Mouse (Mus musculus) cerebellum, postnatal 25 days (tissue): ENCODE data around the gene Ano6.

Experiments
- DNase-seq, 2 experiments: peaks; one replicate each; pipeline ENCODE4 v3.0.0; 2021; ENCODE audit warnings: mixed read lengths in 2 of 2

The Ano6 gene

DNA sequence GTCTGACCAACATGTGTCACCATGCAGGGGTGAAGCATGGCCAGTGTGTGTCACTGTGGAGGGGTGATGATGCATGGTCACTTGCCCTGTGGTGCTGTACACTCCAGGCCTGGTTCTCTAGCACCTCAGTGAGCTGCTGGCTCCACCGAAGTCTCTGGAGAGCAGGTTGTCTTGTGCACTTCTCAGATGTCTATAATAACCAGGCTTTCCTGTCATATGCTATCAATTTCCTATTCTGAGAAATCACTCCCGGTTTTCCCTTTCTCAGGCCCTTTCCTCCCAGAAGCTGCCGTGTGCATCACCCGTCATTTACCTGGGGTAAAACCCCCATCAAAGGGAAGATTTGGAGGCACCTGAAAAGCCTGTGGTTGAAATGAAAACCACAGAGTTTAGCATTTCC, 101.5 kb downstream of the Ano6 start:
- no peak for DNase-seq

DNA sequence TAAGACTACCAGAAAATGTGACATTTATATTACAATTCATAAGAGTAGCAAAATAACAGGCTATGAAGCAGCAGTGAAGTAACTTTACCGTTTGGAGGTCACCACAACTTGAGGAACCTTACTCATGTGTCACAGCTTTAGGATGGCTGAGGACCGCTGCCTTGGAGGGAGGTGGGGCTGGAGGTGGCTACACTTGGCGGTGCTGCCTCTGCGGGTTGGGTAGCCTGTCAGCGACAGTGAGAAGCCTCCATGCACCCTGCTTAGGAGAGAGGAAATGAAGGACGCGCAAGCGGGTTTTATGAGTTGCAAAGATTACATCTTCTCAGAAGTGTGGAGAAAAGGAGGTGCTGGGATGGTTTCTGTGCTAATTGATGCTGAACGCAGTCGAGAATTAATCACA, 102.3 kb downstream of the Ano6 start:
- no peak for DNase-seq

DNA sequence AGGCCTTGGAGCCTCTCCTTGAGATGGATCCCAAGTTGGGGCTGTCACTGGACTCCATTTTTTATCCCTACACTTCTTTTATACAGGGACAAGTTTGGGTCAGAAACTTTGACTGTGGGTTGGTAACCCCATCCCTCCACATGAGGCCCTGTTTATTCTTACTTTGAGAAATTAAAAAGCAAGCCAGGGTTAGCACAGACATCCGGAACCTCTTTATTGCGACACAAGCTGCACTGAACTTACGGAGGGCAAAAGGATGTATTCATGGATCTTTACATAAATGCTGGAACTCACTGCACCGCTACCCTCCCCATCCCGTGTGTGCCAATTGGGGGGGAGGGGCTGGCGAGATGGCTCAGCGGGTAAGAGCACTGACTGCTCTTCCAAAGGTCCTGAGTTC, 105.1 kb downstream of the Ano6 start:
- no peak for DNase-seq

DNA sequence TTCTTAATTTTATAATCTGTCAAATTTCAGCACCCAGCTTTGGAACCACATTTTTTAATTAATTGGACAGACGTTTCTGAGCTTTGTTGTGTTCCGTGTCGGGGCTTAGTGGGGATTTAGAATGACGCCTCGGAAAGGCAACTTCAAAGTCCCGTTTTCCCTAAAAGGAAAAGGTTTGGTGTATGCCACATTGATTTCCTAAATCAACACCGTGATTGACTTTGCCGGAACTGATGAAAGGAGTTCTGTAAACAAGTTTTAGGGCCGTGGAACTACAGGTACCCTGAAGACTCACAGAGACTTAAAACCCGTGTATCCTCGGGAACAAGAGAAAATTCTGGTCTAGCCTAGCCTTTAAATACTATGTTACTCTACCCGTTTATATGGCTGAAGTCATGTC, 107.0 kb downstream of the Ano6 start:
- DNase-seq, result no peak

DNA sequence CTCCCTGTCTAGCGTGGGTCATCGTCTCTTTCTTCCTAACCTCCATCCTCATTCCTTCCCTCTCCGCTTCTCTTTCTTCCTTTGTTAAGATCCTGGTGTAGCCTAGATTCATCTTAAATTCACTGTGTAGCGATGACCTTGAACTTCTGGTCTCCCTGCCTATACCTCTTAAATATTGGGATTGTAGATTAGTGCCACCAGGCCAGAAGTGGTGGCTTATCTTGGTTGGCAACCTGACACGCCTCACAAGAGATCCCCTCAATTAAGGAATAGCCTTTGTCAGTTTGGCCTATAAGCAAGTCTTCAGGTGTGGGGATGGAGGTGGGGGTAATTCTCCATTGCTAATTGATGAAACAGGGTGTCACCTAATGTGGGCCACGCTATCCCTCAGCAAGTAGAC, 107.8 kb downstream of the Ano6 start:
- DNase-seq, result no peak

DNA sequence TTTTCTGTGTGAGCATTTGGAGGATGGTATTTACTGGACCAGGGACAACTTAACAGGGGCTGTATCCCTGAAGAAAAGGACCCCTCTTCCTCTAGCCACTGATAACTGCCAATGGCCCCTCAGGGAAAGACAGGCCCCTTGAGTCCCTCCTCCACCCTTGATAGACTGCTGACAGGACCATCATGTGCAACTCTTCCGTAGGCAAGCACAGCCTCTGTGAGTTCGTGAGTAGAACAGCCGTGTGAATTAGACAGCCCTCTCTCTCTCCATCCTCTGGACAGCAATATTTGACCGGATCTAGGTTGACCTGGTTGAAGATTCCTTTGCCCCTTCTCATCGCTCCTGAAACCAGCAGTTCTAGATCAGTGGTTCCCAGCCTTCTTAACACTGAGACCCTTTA, 111.8 kb downstream of the Ano6 start:
- DNase-seq, result no peak

DNA sequence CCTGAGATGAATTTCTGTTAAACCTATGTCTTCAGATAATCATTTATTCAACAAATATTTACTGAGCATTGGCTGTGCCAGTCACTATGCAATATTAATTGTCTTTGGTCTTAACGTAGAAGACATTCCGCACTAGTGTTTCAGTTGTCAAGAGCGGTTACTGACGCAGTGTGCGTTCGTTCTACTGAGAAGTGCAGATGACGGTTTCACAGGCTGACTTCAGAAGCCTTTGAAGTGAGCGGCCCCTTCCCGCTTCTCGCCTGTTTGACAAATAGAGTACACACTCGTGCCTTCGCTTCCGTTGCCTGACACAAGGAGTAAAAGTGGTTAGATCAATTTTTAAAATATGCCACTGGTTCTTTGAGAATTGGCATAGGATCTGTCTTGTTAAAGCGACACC, 113.6 kb downstream of the Ano6 start:
- no peak for DNase-seq

DNA sequence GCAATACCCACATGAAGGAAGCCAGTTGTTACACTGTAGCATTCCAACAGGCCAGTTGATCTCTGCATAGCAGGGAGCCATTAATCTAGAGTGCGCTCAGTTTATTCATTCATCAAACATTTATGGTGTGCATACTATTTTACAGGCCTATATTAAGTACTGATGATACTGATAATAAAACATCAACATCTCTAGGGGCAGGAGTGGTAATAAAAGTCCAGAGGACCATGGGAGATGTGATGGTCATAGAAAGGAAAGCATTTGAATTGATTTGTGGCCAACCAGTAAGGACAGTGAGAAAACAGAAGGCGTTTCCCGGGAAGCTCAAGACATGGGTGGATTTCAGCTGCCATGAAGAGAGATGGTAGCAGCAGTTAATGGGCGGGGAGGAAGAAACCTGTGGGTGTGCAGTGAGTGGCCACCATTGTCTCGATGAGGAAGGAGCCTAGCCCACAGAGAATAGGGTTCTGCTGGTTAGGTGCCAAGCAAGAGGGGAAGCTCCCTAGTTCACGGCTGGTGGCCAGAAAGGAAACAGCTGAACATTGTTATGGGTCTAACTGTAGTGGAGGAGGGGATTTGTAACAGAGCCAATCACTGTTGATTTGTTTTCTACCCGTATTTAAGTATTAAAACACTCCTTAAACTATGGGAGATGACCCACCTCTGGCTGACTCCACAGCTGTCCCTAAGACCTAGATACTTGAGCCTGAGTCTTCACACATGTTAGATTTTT, 115.5 kb downstream of the Ano6 start:
- DNase-seq, result peak in 1 of 2 experiments; percentile 14

DNA sequence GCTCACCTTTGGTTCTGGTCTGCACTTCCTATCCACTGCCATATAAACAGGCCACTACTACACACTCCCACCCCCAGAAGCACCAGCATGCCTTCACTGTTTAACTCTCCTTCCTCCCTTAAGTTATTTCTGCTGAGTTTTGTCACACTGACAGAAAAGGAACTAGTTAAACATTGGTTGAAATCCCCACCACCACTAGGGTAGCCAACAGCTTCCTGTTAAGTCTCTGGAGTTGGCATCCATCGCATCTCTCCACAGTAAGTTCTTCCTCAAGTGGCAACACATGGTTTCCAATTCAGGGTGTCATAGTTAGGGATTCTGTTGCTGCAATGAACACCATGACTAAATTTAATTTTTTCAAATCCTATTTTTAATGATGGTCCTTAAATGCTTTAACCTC, 116.2 kb downstream of the Ano6 start:
- DNase-seq, result no peak

DNA sequence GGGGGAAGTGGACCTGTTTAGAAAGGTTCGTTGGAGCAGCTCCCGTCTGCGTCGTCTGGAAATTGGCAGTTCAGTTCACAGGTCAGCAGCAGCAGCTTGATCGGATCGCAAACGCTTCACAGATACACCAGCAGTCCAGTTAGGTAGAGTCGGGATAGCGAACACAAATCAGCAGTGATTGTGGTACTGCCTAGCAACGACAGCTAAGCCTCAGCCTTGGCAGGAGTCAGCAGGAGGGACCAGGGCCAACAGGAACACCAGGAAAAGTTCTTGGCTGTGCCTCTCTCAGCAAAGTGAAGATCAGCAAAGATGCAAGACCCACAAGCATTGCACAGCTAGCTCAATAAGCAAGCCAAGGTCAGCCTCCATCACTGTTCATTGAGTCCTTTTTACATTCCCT, 116.7 kb downstream of the Ano6 start:
- peak; percentile 10 to 33 for DNase-seq

DNA sequence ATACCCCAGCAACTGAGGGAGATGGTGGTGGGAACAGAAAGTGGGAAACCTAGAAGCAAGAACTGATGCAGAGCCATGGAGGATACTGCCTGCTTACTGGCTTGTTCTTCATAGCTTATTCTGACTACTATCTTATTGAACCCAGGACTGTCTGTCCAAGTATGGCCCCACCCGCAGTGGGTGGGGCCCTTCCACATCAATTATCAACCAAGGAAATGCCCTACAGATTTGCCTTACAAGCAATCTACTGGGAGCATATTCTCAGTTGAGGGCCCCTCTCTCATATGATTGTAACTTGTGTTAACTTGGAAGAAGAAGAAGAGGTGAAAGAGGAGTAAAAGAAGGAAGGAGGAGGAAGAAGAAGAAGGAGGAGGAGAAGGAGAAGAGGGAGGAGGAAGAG, 117.3 kb downstream of the Ano6 start:
- no peak for DNase-seq

DNA sequence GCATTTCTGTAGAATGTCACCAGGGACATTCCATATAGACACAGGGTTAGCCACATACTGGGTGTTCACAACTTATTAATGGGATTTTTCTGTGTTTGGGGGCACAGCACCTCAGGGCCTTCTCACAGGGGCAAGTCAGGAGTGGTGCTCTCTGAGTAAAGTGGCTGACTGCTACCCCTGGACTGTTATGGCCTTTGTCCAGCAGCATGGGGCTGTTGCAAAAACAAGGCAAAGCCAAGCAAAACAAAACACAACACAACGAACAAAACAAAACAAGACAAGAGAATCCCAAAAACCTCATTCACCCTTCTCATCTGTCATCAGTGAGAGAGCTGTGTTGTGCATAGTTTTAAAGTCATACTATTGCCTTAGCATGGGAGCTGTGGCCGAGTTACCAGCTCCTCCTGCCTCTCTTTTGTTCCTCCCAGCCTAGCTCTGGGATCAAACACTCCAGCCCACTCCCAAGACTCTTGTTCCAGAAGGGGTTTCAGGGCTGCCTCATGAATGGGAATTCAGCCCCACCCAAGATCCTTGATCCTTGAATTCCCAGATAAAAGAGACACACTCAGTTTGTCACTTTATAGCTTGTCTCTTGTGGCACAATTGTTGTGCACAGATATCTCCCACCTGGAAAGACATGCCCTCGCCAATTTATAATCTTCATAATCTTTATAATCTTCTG, 119.6 kb downstream of the Ano6 start:
- DNase-seq, result no peak

DNA sequence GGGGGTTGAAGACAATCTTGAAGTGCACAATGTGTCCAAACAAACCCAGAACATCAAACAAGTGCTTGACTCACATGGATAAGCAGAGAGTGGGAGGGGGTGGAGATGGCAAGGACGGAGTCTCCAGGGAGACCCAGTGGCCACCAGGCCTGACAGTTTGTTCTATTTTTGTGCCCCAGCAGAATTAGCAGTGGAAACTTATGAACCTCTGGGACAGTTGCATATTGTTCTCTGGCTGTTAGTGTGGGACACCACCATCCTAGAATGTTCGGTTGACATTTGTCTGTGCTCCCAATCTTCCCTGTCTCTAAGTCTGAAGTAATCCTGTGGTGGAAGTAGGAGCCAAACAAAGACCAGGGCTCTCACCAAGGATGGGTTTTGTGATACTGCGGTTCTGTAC, 124.3 kb downstream of the Ano6 start:
- no peak for DNase-seq

DNA sequence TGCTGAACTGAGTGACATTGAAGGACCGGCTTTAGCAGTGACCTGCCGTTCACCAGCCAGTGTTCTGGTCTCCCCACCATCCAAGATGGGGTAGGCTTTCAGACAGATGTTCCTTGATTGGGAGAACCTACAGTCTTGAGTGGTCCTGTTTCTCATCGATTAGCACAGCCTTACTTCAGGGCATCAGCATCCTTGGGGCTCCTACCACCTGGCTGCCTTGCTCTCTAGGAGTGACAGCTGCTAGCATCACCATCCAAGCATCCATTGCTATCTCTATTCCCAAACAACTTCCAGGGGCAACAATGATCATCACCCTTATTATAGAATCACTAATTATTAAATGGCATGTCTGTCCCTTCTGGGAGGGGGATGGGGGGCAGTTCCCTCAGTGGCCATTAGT, 124.8 kb downstream of the Ano6 start:
- no peak for DNase-seq

DNA sequence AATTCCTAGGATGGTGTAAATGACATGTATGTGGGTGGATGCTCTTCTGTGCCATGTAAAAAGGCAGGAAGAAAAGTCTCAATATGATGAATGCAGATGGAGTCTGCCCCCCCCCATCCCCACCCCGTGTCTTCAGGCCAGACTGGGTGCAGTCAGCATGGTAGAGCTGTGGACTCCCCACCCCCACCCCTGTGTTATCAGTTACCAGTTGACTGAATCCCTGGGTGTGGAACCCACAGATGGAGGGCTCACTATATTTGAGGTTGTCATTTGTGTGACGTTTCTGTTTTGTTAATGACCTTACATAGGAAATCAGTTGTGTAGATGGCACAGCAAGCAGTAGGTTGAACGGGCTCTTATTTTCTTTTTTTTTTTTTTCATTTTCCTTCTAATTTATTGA, 126.7 kb downstream of the Ano6 start:
- no peak for DNase-seq

DNA sequence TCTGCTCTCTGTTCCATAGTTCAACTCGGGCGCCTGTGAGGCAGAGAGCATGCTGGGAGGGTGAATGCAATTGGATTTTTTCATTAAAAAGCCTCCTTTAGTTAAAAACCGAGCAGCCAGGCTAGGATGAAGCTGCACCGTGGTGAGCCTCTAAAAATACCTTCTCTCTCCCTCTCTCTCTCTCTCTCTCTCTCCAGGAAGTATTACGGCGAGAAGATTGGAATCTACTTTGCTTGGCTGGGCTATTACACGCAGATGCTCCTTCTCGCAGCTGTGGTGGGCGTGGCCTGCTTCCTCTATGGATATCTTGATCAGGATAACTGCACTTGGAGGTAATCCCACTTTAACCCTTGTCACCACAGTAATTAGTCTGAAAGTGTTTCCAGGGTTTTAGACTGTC, 129.4 kb downstream of the Ano6 start:
- no peak for DNase-seq

DNA sequence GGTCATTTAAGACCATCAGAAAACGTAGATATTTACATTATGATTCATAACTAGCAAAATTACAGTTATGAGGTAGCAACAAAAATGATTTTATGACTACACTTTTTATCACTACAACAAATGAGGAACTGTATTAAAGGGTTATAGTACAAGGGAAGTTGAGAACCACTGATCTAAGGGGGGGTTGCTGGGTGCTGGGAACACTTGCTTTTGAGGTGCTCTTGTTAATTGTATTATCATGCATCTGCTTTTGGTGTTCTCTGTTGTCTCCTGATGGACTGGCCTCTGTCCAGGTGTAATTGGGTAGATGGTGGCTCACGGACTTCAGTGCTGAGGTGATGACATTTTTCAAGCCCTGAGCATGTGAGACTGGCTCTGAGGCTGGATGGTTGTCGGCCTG, 130.4 kb downstream of the Ano6 start:
- DNase-seq, result no peak

DNA sequence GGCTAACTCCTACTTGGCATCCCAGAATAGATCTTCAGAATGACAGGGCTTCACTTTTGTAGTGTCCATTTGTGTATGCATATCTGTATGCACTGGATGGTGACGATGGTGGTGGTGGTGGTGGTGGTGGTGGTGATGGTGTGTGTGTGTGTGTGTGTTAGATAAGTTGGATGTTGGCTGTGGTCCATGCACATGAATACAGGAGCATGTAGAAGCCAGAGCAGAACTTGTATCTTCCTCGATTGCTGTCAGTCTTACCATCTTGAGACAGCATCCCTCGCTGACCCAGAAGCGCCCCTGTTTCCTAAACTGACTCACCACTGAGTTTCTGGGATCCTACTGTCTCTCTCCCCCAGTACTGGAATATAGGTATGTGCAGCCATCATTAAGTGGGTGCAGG, 131.0 kb downstream of the Ano6 start:
- no peak for DNase-seq

DNA sequence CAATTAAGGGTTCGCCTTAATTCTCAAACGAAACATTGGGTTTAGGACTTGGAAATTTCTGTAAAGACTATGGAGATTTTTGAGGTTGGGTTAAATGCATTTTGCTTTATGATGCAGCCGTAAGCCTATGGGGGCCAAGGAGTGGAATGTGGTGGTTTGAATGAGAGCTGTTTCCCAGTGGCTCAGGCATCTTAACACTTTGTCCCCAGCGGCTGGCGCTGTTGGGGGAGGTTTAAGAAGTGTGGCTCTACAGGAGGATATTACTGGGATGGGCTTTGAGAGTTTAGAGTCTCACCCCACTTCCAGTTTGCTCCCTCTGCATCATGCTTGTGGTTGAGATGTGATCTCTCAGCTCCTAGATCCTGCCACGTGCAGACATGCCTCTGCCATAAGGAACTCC, 131.9 kb downstream of the Ano6 start:
- DNase-seq, result no peak

DNA sequence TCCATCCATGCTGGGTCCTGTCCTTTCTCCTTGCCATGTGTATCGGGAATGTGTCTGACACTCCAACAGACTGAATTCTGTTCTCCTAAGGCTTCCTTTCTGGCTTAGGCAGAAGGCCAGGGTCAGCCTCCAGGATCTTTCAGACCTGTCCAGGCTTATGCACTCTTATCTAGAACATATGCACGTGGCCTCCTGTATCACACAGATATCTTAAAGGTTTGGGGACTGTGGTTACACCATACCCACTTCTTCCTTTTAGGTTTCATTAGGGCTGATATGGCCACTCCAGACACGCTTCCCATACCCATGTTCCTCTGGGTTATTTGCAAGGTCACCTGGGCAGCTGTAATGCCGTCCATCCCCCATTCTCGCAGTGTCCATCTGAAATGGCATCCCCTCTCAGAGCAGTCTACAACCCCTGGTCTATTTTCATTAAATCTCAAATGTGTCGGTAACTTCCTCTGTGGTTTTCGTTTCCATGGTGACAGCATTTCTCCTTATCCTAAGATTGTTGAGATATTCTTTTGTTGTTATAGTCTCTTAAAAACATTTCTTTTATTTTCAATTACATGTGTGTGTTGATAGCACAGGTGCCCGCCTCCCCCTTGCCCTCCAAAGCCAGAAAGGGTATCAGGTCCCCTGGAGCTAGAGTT, 134.8 kb downstream of the Ano6 start:
- no peak for DNase-seq

DNA sequence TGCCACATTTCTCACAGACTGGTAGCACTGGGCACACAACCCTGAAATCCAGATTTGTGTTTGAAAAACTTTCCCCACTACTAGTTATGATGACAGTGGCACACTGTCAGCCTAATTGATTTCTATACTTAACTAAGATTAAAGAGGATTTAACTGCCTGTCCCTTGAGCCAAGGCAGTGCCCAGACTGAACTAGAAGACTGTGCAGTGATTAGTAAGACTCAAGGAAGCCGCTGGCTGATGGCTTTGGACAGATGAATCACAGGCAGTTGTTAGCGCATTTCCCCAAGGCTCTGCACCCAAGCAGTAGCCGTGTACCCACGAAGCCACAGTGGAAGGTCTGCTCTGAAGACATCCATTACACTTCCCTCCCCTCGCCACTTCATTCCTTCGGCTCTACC, 138.4 kb downstream of the Ano6 start:
- DNase-seq, result no peak

DNA sequence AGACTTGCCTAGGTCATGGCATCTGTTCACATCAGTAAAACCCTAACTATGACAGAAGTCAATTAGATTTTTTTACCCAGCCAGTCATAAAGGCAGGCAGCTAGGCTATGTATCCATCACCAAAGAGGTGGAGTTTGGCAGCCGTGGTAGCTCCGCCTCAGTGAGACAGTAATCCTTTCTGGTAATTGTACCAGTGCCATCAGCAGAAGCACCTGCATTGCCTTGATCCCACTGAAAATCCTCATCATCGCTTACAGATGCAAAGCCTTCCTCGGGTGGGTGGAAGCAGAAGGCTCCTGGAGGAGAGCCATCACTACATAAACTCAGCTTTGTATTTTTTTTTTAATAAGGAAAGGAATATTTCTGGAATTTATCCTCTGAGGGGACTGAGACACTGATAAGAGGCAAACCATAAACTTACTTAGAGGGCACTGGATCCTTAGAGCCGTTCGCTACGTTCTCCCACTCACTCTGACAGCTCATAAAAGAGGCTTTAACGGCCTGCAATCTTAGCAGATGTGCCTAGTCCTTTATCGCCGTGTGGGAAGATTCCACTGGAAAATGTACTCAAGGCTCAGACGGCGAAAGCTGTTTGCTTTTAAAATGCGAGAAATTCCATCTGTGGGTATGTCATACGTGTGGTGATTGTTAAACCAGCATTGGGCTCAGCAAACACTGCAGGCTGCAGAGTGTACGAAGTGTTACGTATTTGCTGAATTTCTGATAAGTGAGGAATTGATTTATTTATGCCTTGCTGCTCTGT, 140.6 kb downstream of the Ano6 start:
- no peak for DNase-seq

DNA sequence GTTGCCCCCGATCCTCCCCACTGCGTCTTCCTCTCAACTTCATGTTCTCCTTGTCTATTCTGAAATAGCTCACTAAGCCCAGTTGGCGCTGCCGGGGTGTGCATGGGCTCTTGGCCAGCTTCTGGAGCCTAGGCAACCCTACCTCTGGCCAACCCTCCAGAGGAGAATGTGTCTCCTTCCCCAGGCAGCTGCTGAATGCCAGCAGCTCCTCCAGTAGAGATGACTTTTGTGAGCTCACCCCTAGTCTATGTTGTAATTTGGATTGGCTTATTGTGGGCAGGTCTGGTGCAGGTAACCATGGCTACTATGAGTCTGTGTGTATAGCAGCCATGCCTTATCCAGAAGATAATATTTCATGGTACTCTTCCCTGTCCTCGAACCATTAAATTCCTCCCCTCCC, 141.7 kb downstream of the Ano6 start:
- DNase-seq, result peak in 1 of 2 experiments; percentile 45

DNA sequence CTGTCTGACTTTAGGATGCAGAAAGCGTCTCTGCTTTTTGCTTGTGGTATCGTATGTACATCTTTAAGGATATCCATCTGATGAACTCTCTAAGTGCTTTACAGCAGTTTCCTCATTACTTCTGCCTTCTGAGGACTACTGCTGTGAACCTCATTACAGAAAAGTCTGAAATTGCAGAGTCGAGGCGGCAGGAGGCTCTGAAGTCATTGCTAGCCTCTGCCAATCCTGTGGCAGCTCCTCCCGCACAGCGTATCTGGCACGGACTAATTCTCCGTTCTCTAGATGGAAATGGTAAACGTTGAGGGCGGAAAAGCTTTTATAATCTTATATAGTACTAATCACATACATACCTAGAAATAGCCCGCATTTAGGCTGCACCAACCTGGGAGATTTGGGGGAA, 144.5 kb downstream of the Ano6 start:
- peak; percentile 39 to 51 for DNase-seq
